Mouse (Mus musculus): ENCODE results near the gene Cntnap2. TPM values are rescaled to one million over a fixed set of nuclear protein-coding genes. Genes with fewer than 3 reads are reported as not detected.

The Cntnap2 gene
- polyA plus RNA-seq, 1 experiment from 2014 or later: 0.55 TPM

DNA sequence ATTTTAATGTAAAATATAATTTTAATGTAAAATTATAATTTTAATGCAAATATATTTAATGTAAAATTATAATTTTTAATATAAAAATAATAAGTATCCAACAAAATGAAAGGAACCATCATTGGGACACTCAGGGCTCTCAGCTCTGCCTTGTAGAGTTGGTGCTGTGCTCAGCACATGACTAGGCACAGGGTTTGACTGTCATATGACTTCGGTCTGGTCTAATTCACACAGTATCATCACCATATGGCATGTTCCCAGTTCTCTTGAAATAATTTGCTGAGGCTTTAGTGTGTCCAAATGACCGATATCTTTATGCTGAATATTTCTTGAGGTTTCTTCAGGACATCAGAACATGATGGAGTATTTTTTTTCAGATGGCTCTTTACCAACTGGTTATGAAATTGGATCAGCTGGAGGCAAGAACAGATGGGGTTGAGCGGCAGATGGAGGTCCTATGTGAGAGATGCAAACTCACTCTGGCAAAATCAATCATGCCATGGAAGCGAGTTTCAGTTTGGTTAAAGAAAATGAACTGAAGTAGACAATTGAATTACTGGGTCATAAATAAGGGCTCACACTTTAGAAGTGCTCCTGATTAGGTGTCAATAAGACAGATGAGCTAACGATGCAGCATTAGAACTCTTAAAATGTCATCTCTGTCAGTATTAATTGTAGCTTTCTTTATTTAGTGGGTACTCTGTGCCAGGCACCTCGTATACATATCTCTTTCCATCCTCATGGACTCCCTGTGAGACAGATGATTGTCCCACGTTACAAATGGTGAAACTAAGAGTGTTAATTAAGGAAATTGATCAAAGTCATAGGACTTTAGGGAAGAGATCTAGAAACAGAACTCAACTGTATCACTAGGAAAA is 1645.4 kb downstream of the Cntnap2 start:
- Histone ChIP-seq H3K9ac (ENCODE audit: low read length) (no peak overlapping the region), H3K27ac (replicated peaks in 1 of 2; ENCODE audit: control insufficient read depth in 1 of 2, insufficient read depth in 1 of 2, low read depth in 2 of 2, low read length in 2 of 2) (no peak overlapping the region), H3K9me3 (ENCODE audit: control insufficient read depth, low read length) (no peaks in the 10 kb centered on the region), H3K4me3 (ENCODE audit: control insufficient read depth in 1 of 2, insufficient read depth in 1 of 2, low read depth in 1 of 2, low read length in 2 of 2) (no peak overlapping the region), H3K27me3 (ENCODE audit: control insufficient read depth, insufficient read depth, low read length) (no peaks in the 10 kb centered on the region), H3K4me2 (ENCODE audit: low read length) (no peak overlapping the region), H3K4me1 (ENCODE audit: control insufficient read depth in 2 of 2, insufficient read depth in 2 of 2, low read length in 2 of 2) (no peaks in the 10 kb centered on the region), H3K36me3 (ENCODE audit: control insufficient read depth, insufficient read depth, low read length) (no peaks in the 10 kb centered on the region)
- WGBS: 71% methylated on average over 7 of the region's 7 CpGs
- ATAC-seq (ENCODE audit: insufficient number of reproducible peaks, insufficient read depth, low FRiP score, low read depth): no peak

DNA sequence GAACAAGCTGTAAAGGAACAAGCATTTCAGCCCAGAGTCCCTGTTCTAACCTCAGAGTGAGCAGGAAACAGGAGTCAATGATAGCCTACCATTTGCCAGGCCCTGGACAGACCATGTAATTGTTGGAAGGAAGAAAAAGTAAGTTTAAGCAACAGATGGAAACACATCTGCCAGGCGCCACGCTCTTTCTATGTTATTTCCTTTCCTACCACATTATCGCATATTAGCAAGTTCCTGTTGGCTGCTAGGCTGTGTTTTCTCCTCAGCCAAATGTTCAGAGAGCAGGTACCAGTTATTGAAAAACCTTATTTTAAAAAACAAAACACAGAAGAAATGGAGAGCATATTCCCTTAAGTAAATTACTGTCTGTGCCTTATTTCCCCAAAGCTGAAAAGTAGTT is 1646.8 kb downstream of the Cntnap2 start:
- no peak for ATAC-seq (ENCODE audit: insufficient number of reproducible peaks, insufficient read depth, low FRiP score, low read depth)
- Histone ChIP-seq H3K9me3 (ENCODE audit: control insufficient read depth, low read length) (no peaks in the 10 kb centered on the region), H3K9ac (ENCODE audit: low read length) (no peak overlapping the region), H3K36me3 (ENCODE audit: control insufficient read depth, insufficient read depth, low read length) (no peaks in the 10 kb centered on the region), H3K4me2 (ENCODE audit: low read length) (no peak overlapping the region), H3K4me1 (ENCODE audit: control insufficient read depth in 2 of 2, insufficient read depth in 2 of 2, low read length in 2 of 2) (no peaks in the 10 kb centered on the region), H3K27me3 (ENCODE audit: control insufficient read depth, insufficient read depth, low read length) (no peaks in the 10 kb centered on the region), H3K4me3 (ENCODE audit: control insufficient read depth in 1 of 2, insufficient read depth in 1 of 2, low read depth in 1 of 2, low read length in 2 of 2) (no peak overlapping the region), H3K27ac (replicated peaks in 1 of 2; ENCODE audit: control insufficient read depth in 1 of 2, insufficient read depth in 1 of 2, low read depth in 2 of 2, low read length in 2 of 2) (no peak overlapping the region)
- WGBS: 79% methylated on average over 3 of the region's 3 CpGs

DNA sequence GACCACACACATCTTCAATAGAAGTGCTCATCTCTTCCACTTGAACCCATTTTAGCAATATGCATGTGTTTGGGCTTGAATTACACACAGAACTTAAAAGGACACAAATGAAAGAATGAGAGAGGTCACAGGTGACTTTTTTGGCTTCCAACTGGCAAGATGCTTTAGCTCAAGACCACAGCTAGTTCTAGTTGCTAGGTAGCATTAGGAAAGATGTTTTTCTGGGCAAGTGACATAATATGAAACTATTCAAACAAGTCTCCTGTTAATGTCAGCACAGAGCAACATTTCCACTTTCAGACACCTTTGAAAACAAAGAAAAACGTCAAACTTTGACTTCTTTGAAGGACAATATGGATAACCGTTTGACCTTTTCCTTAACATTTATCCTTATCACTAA is 1657.4 kb downstream of the Cntnap2 start:
- Histone ChIP-seq H3K27me3 (ENCODE audit: control insufficient read depth, insufficient read depth, low read length) (no peaks in the 10 kb centered on the region), H3K36me3 (ENCODE audit: control insufficient read depth, insufficient read depth, low read length) (no peaks in the 10 kb centered on the region), H3K27ac (replicated peaks in 1 of 2; ENCODE audit: control insufficient read depth in 1 of 2, insufficient read depth in 1 of 2, low read depth in 2 of 2, low read length in 2 of 2) (no peak overlapping the region), H3K4me3 (ENCODE audit: control insufficient read depth in 1 of 2, insufficient read depth in 1 of 2, low read depth in 1 of 2, low read length in 2 of 2) (no peak overlapping the region), H3K4me2 (ENCODE audit: low read length) (no peak overlapping the region), H3K9ac (ENCODE audit: low read length) (no peak overlapping the region), H3K4me1 (ENCODE audit: control insufficient read depth in 2 of 2, insufficient read depth in 2 of 2, low read length in 2 of 2) (no peaks in the 10 kb centered on the region), H3K9me3 (ENCODE audit: control insufficient read depth, low read length) (no peaks in the 10 kb centered on the region)
- no peak for ATAC-seq (ENCODE audit: insufficient number of reproducible peaks, insufficient read depth, low FRiP score, low read depth)
- 47% methylated on average over 2 of the region's 2 CpGs for WGBS

DNA sequence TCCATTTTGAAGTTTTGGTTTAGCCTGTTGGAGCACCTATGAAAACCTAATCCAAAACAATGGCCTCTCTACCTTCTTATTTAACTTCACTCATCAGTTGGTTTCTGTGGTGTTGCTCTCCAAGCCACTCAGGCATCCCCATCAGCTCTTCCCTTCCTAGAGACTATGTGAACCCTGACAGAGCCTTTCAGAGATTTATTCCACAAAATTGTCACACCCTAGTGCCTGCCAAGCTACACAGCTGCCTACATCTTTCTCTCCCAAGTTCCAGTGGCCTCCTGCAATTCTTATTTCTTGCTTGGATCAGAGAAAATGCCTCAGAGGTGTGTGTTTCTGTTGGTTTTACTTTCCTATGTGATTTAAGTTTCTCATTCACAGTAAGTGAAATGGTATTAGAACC is 1674.6 kb downstream of the Cntnap2 start:
- no peaks in the 10 kb centered on the region for H3K36me3 ChIP-seq (ENCODE audit: control insufficient read depth, insufficient read depth, low read length)

DNA sequence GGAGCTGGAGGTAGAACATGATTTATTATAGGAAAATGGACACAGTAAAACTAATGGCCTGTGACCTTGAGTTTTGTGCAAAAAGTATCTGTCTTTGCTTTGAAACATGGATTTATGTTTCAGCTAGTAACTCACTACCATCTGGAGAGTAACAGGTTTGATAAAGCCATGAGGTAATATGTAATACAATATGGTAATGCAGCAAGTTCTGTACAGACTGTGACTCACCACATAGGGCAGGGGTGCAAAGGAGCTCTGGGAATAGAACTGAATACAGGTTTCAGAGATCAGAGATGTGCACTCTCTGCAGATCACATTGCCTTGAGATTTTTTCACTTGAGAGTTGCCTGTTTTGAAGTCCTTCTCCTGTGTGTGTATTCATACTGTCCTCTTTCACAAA is 1689.3 kb downstream of the Cntnap2 start:
- H3K27me3 ChIP-seq (ENCODE audit: control insufficient read depth, insufficient read depth, low read length): no peaks in the 10 kb centered on the region

More for the DNA sequence above, 1674.6 kb downstream of the Cntnap2 start:
- Histone ChIP-seq H3K4me3 (ENCODE audit: control insufficient read depth in 1 of 2, insufficient read depth in 1 of 2, low read depth in 1 of 2, low read length in 2 of 2) (no peak overlapping the region), H3K27ac (replicated peaks in 1 of 2; ENCODE audit: control insufficient read depth in 1 of 2, insufficient read depth in 1 of 2, low read depth in 2 of 2, low read length in 2 of 2) (no peak overlapping the region), H3K27me3 (ENCODE audit: control insufficient read depth, insufficient read depth, low read length) (no peaks in the 10 kb centered on the region), H3K4me2 (ENCODE audit: low read length) (no peak overlapping the region), H3K4me1 (ENCODE audit: control insufficient read depth in 2 of 2, insufficient read depth in 2 of 2, low read length in 2 of 2) (no peaks in the 10 kb centered on the region), H3K9me3 (ENCODE audit: control insufficient read depth, low read length) (no peaks in the 10 kb centered on the region), H3K9ac (ENCODE audit: low read length) (no peak overlapping the region)
- no peak for ATAC-seq (ENCODE audit: insufficient number of reproducible peaks, insufficient read depth, low FRiP score, low read depth)

DNA sequence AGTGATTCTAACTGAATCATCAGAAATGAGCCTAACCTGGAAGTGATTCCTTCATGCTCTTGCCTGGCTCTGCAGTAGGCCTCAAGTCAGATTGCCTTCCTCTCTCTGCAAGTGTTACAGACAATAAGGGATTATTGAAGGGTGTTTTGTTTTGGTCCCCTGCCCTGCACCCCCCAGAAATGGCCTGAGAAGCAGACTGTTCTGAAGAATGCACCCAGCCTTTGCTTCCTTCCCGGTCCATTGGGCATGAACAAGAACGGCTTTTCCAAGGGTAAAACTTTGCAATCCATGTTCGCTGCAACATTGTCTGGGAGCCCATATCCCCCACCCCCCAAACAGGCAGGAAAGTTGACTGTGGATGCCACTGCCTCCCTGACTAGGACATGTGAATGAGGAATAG is 1704.3 kb downstream of the Cntnap2 start:
- no peak overlapping the region for H3K9ac ChIP-seq (ENCODE audit: low read length)
- H3K4me1 ChIP-seq (ENCODE audit: control insufficient read depth in 2 of 2, insufficient read depth in 2 of 2, low read length in 2 of 2): no peaks in the 10 kb centered on the region
- WGBS: 82% methylated on average over 3 of the region's 3 CpGs
- ATAC-seq (ENCODE audit: insufficient number of reproducible peaks, insufficient read depth, low FRiP score, low read depth): no peak
- H3K27ac ChIP-seq (replicated peaks in 1 of 2; ENCODE audit: control insufficient read depth in 1 of 2, insufficient read depth in 1 of 2, low read depth in 2 of 2, low read length in 2 of 2): no peak overlapping the region
- H3K4me2 ChIP-seq (ENCODE audit: low read length): no peak overlapping the region
- no peaks in the 10 kb centered on the region for H3K36me3 ChIP-seq (ENCODE audit: control insufficient read depth, insufficient read depth, low read length)
- H3K4me3 ChIP-seq (ENCODE audit: control insufficient read depth in 1 of 2, insufficient read depth in 1 of 2, low read depth in 1 of 2, low read length in 2 of 2): no peak overlapping the region
- H3K9me3 ChIP-seq (ENCODE audit: control insufficient read depth, low read length): no peaks in the 10 kb centered on the region
- no peaks in the 10 kb centered on the region for H3K27me3 ChIP-seq (ENCODE audit: control insufficient read depth, insufficient read depth, low read length)

More for the DNA sequence above, 1689.3 kb downstream of the Cntnap2 start:
- no peak overlapping the region for H3K9ac ChIP-seq (ENCODE audit: low read length)
- H3K36me3 ChIP-seq (ENCODE audit: control insufficient read depth, insufficient read depth, low read length): no peaks in the 10 kb centered on the region
- no peak overlapping the region for H3K27ac ChIP-seq (replicated peaks in 1 of 2; ENCODE audit: control insufficient read depth in 1 of 2, insufficient read depth in 1 of 2, low read depth in 2 of 2, low read length in 2 of 2)
- ATAC-seq (ENCODE audit: insufficient number of reproducible peaks, insufficient read depth, low FRiP score, low read depth): no peak
- no peaks in the 10 kb centered on the region for H3K4me1 ChIP-seq (ENCODE audit: control insufficient read depth in 2 of 2, insufficient read depth in 2 of 2, low read length in 2 of 2)
- H3K4me2 ChIP-seq (ENCODE audit: low read length): no peak overlapping the region
- no peak overlapping the region for H3K4me3 ChIP-seq (ENCODE audit: control insufficient read depth in 1 of 2, insufficient read depth in 1 of 2, low read depth in 1 of 2, low read length in 2 of 2)
- H3K9me3 ChIP-seq (ENCODE audit: control insufficient read depth, low read length): no peaks in the 10 kb centered on the region

DNA sequence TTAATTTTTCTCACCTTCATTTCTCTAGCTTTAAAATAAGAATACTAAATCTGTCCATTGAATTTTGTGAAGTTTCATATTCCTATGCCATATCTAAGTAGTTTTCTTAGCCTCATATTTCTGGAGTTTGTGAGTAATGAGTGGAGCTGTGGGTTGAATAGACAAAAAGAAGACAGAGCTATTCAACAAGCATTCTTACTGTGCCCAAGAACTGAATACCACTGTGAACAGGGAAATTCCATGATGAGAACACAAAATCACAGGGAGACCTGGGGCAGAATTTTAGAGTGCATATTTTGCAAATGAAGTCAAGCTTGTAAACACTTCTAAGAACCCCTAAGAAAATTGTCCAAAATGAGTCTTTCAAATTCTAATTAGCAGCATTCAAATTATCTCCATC is 1715.4 kb downstream of the Cntnap2 start:
- Histone ChIP-seq H3K4me3 (ENCODE audit: control insufficient read depth in 1 of 2, insufficient read depth in 1 of 2, low read depth in 1 of 2, low read length in 2 of 2) (no peak overlapping the region), H3K36me3 (ENCODE audit: control insufficient read depth, insufficient read depth, low read length) (no peaks in the 10 kb centered on the region), H3K27me3 (ENCODE audit: control insufficient read depth, insufficient read depth, low read length) (no peaks in the 10 kb centered on the region), H3K9me3 (ENCODE audit: control insufficient read depth, low read length) (no peaks in the 10 kb centered on the region), H3K4me1 (ENCODE audit: control insufficient read depth in 2 of 2, insufficient read depth in 2 of 2, low read length in 2 of 2) (no peaks in the 10 kb centered on the region), H3K27ac (replicated peaks in 1 of 2; ENCODE audit: control insufficient read depth in 1 of 2, insufficient read depth in 1 of 2, low read depth in 2 of 2, low read length in 2 of 2) (no peak overlapping the region), H3K4me2 (ENCODE audit: low read length) (no peak overlapping the region), H3K9ac (ENCODE audit: low read length) (no peak overlapping the region)
- no peak for ATAC-seq (ENCODE audit: insufficient number of reproducible peaks, insufficient read depth, low FRiP score, low read depth)

All from heart, embryonic 14.5 days (tissue).